Comparison of ENCODE assay signal across 11 mouse cellular contexts in the genomic region with DNA sequence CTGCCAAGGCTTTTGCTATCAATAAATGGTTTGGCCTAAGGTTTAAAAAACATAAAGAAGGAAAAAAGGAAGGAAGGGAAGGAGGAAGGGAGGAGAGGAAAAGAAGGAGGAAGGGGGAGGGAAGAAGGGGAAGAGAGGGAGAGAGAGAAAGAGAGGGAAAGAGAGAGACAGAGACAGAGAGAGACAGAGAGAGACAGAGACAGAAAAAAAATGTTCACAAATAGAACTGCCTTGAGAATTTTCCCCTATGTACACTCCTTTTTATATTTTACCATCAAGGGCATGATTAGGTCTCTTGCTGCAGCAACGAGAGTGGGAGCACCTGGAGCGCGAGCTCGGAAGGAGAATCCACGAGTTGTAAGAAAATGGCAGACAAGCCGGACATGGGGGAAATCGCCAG. TPM values are rescaled to one million over a fixed set of nuclear protein-coding genes. Genes with fewer than 3 reads are reported as not detected.
A peak's percentile ranks its signal among the peaks of the same experiment; 100 is the strongest.
DNase-seq lines count a peak whose midpoint lies in the region; ATAC-seq and TF ChIP-seq lines count a peak whose summit lies in the region.
"Had no signal": no experiment of that assay in that cellular context is flagged by ENCODE, and none has a peak within 500 bp of the region (broad histone marks: within the 10 kb centered on the region; RNA-seq: fewer than 3 reads in every experiment).

Gene Gm9844 (plus strand): TSS at position 301 of the 400 bp plus-strand sequence.

- H3K4me1 ChIP-seq in liver, embryonic 13.5 days (replicated peaks) = peaks cover 58% of the 10 kb centered on the region
- H3K4me1 ChIP-seq in embryonic facial prominence, embryonic 11.5 days (ENCODE audit: control insufficient read depth, insufficient read depth, low read length) = no peaks in the 10 kb centered on the region
- H3K4me1 ChIP-seq in hindbrain, embryonic 15.5 days (replicated peaks) = no peaks in the 10 kb centered on the region
- no peaks in the 10 kb centered on the region for H3K4me1 ChIP-seq in midbrain, postnatal 0 days (ENCODE audit: insufficient read depth, low read length)

- no peak for ATAC-seq in liver, embryonic 13.5 days (ENCODE audit: low read depth)
- no peak for ATAC-seq in embryonic facial prominence, embryonic 11.5 days (replicated peaks; ENCODE audit: insufficient number of reproducible peaks, low FRiP score, low TSS enrichment, low read depth)
- no peak for ATAC-seq in hindbrain, embryonic 15.5 days (ENCODE audit: low FRiP score, low read depth)
- no peak for ATAC-seq in midbrain, postnatal 0 days (ENCODE audit: low FRiP score)

- no peak within 1 kb of the TSS for H3K4me2 ChIP-seq in liver, embryonic 13.5 days
- no peak within 1 kb of the TSS for H3K4me2 ChIP-seq in embryonic facial prominence, embryonic 11.5 days (ENCODE audit: low read depth, low read length)
- no peak within 1 kb of the TSS for H3K4me2 ChIP-seq in hindbrain, embryonic 15.5 days
- no peak within 1 kb of the TSS for H3K4me2 ChIP-seq in midbrain, postnatal 0 days (ENCODE audit: low read depth, low read length, poor library complexity, severe bottlenecking)

- 67% methylated on average over 7 of the region's 7 CpGs for WGBS in liver, embryonic 13.5 days (ENCODE audit: insufficient replicate concordance)
- 85% methylated on average over 7 of the region's 7 CpGs for WGBS in embryonic facial prominence, embryonic 11.5 days
- WGBS in hindbrain, embryonic 15.5 days = 90% methylated on average over 7 of the region's 7 CpGs
- 90% methylated on average over 7 of the region's 7 CpGs for WGBS in midbrain, postnatal 0 days

- no peak within 1 kb of the TSS for H3K9ac ChIP-seq in liver, embryonic 13.5 days
- no peak within 1 kb of the TSS for H3K9ac ChIP-seq in embryonic facial prominence, embryonic 11.5 days (replicated peaks; ENCODE audit: low read length)
- H3K9ac ChIP-seq in hindbrain, embryonic 15.5 days = no peak within 1 kb of the TSS
- no peak within 1 kb of the TSS for H3K9ac ChIP-seq in midbrain, postnatal 0 days (replicated peaks; ENCODE audit: low read length, poor library complexity, severe bottlenecking)

- H3K36me3 ChIP-seq in liver, embryonic 13.5 days = no peaks in the 10 kb centered on the region
- H3K36me3 ChIP-seq in embryonic facial prominence, embryonic 11.5 days (replicated peaks; ENCODE audit: control insufficient read depth, insufficient read depth, low read depth, low read length) = no peaks in the 10 kb centered on the region
- no peaks in the 10 kb centered on the region for H3K36me3 ChIP-seq in hindbrain, embryonic 15.5 days
- no peaks in the 10 kb centered on the region for H3K36me3 ChIP-seq in midbrain, postnatal 0 days (ENCODE audit: insufficient read depth, low read length)
- H3K36me3 ChIP-seq: G1E had no signal

- H3K4me3 ChIP-seq in liver, embryonic 13.5 days (replicated peaks) = no peak within 1 kb of the TSS
- no peak within 1 kb of the TSS for H3K4me3 ChIP-seq in embryonic facial prominence, embryonic 11.5 days (ENCODE audit: low read depth, low read length)
- H3K4me3 ChIP-seq in hindbrain, embryonic 15.5 days = no peak within 1 kb of the TSS
- H3K4me3 ChIP-seq in midbrain, postnatal 0 days (ENCODE audit: low read depth, low read length) = no peak within 1 kb of the TSS
- no peak within 1 kb of the TSS for H3K4me3 ChIP-seq in left cerebral cortex, adult 2 months

- no peaks in the 10 kb centered on the region for H3K9me3 ChIP-seq in liver, embryonic 13.5 days (replicated peaks)
- H3K9me3 ChIP-seq in embryonic facial prominence, embryonic 11.5 days (replicated peaks; ENCODE audit: control insufficient read depth, low read length) = no peaks in the 10 kb centered on the region
- H3K9me3 ChIP-seq in hindbrain, embryonic 15.5 days = no peaks in the 10 kb centered on the region
- H3K9me3 ChIP-seq in midbrain, postnatal 0 days (ENCODE audit: low read length) = no peaks in the 10 kb centered on the region
- H3K9me3 ChIP-seq: G1E had no signal

- no peak for DNase-seq in liver, embryonic 13.5 days
- DNase-seq in liver = no peak
- DNase-seq in embryonic facial prominence, embryonic 11.5 days (ENCODE audit: low spot score) = no peak
- no peak for DNase-seq in midbrain, postnatal 0 days (ENCODE audit: low spot score)
- DNase-seq in cerebellum, postnatal 4 days (ENCODE audit: low spot score in 2 of 2) = no peak
- DNase-seq in layer of hippocampus, postnatal 10 days (ENCODE audit: low spot score in 2 of 2) = no peak
- no peak for DNase-seq in left cerebral cortex, adult 2 months (ENCODE audit: extremely low spot score in 1 of 2, low spot score in 2 of 2)

- intact Hi-C loops in left cerebral cortex, adult 2 months (cut with DNase I) = no loop called here

- TF ChIP-seq CTCF in midbrain, postnatal 0 days (IDR thresholded peaks at IDR 0.05) = no peak
- TF ChIP-seq CTCF in left cerebral cortex, adult 2 months (IDR thresholded peaks at IDR 0.05) = no peak

- peak within 1 kb of the TSS; percentile 64 for H3K27ac ChIP-seq in liver, embryonic 13.5 days
- H3K27ac ChIP-seq in embryonic facial prominence, embryonic 11.5 days (replicated peaks; ENCODE audit: low read depth, low read length) = no peak within 1 kb of the TSS
- no peak within 1 kb of the TSS for H3K27ac ChIP-seq in hindbrain, embryonic 15.5 days (replicated peaks)
- H3K27ac ChIP-seq in midbrain, postnatal 0 days (ENCODE audit: low read depth, low read length) = no peak within 1 kb of the TSS
- H3K27ac ChIP-seq in left cerebral cortex, adult 2 months = no peak within 1 kb of the TSS
- H3K27ac ChIP-seq: macrophage had no signal

- H3K27me3 ChIP-seq in liver, embryonic 13.5 days = peaks cover 17% of the 10 kb centered on the region; the same call in 1 of the 2 replicates
- no peaks in the 10 kb centered on the region for H3K27me3 ChIP-seq in embryonic facial prominence, embryonic 11.5 days (ENCODE audit: control insufficient read depth, insufficient read depth, low read length)
- no peaks in the 10 kb centered on the region for H3K27me3 ChIP-seq in hindbrain, embryonic 15.5 days
- no peaks in the 10 kb centered on the region for H3K27me3 ChIP-seq in midbrain, postnatal 0 days (ENCODE audit: insufficient read depth, low read length)

RNA-seq across cellular contexts. Expression of gene Gm9844, which starts in this region (rescaled TPM):
- polyA plus RNA-seq in liver, embryonic 13.5 days (2015; fragmentation: Nextera tagmentation; extraction: Ambion mirVana) = 1.9 and 2.5 TPM in 2 replicates
- 20.6 and 26.5 TPM in 2 replicates for polyA plus RNA-seq in embryonic facial prominence, embryonic 11.5 days (2014; fragmentation: Nextera tagmentation; extraction: Ambion mirVana)
- polyA plus RNA-seq in hindbrain, embryonic 15.5 days (2015; fragmentation: Nextera tagmentation; extraction: Ambion mirVana) = 29.3 and 43.6 TPM in 2 replicates
- 5.9 and 13.5 TPM in 2 replicates for total RNA-seq in midbrain, postnatal 0 days (2014; rRNA removed)
- 33.2 and 44.4 TPM in 2 replicates for polyA plus RNA-seq in midbrain, postnatal 0 days (2015; fragmentation: Nextera tagmentation; extraction: Ambion mirVana)
- 1 to 10 TPM; 1.8 to 7.7 TPM for total RNA-seq in layer of hippocampus, postnatal 10 days (2021)
- 1 to 10 TPM in 1 of 2 experiments, not detected in 1; 1.0 TPM for total RNA-seq in left cerebral cortex, adult 2 months (2021)
- total RNA-seq: G1E had no signal
- polyA plus RNA-seq: small intestine, adult 2 months had no signal
